Mouse (Mus musculus): Measurements from ENCODE around the gene Fam181a. TPM values are rescaled to one million over a fixed set of nuclear protein-coding genes. Genes with fewer than 3 reads are reported as not detected.

Fam181a gene
- polyA plus RNA-seq, 1 experiment from 2014 or later, result not detected

DNA sequence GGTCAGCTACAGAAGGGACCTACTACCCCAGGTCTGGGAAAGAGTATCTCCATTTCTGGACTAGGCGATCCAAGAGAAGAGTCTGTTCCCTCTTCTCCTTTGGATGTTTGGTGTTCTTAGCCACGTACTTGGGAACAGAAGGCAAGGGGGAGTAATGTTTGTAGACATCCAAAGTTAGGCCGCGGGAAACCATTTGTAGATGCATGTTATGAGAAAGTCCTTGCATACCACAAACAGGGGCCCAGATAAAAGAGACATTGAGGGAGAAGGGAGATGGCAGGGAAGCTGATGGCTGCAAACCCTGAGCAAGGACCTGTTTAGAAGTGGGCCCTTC lies 45.6 kb downstream of the Fam181a start:
- H3K4me2 ChIP-seq (ENCODE audit: low read length), result no peak overlapping the region
- no peak overlapping the region for H3K9ac ChIP-seq (ENCODE audit: low read length)
- no peaks in the 10 kb centered on the region for H3K27me3 ChIP-seq (replicated peaks; ENCODE audit: control insufficient read depth, insufficient read depth, low read length)
- H3K36me3 ChIP-seq (ENCODE audit: control insufficient read depth, insufficient read depth, low read length), result no peaks in the 10 kb centered on the region
- 85% methylated on average over 4 of the region's 4 CpGs for WGBS
- peak overlapping the region; percentile 80 for H3K27ac ChIP-seq (ENCODE audit: low read depth)
- no peak overlapping the region for H3K4me3 ChIP-seq (ENCODE audit: low read depth, low read length)
- DNase-seq (ENCODE audit: low spot score) (no peak), ATAC-seq (replicated peaks; ENCODE audit: low FRiP score, low TSS enrichment, low read depth) (no peak)
- no peaks in the 10 kb centered on the region for H3K4me1 ChIP-seq (replicated peaks; ENCODE audit: control insufficient read depth, insufficient read depth, low read length)
- no peaks in the 10 kb centered on the region for H3K9me3 ChIP-seq (ENCODE audit: control insufficient read depth, low read length)

DNA sequence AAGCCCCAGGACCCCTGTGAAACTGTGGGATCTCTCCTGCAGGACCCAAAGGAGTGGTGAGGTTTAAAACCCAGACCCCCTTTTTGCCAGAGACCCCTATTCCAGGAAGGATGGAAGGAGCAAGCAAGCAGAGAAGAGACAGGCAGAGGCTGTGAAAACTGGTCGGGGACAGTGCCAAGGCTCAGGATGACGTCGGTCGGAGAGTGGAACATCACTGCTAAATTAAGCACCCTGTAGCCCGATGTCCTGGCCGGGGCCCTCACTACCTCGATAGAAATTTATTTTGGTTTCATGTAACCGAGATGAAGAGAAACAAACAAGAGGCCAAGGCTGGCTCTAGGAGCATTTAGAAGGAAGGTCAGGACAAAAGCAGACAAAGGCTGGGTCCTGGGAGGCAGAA lies 47.4 kb downstream of the Fam181a start:
- WGBS, result 85% methylated on average over 8 of the region's 8 CpGs
- ATAC-seq (replicated peaks; ENCODE audit: low FRiP score, low TSS enrichment, low read depth) (no peak), DNase-seq (ENCODE audit: low spot score) (no peak)
- no peaks in the 10 kb centered on the region for H3K27me3 ChIP-seq (replicated peaks; ENCODE audit: control insufficient read depth, insufficient read depth, low read length)
- H3K36me3 ChIP-seq (ENCODE audit: control insufficient read depth, insufficient read depth, low read length), result no peaks in the 10 kb centered on the region
- no peak overlapping the region for H3K4me2 ChIP-seq (ENCODE audit: low read length)
- H3K9ac ChIP-seq (ENCODE audit: low read length), result no peak overlapping the region
- no peaks in the 10 kb centered on the region for H3K9me3 ChIP-seq (ENCODE audit: control insufficient read depth, low read length)
- H3K4me1 ChIP-seq (replicated peaks; ENCODE audit: control insufficient read depth, insufficient read depth, low read length), result no peaks in the 10 kb centered on the region
- H3K27ac ChIP-seq (ENCODE audit: low read depth), result no peak overlapping the region
- no peak overlapping the region for H3K4me3 ChIP-seq (ENCODE audit: low read depth, low read length)

DNA sequence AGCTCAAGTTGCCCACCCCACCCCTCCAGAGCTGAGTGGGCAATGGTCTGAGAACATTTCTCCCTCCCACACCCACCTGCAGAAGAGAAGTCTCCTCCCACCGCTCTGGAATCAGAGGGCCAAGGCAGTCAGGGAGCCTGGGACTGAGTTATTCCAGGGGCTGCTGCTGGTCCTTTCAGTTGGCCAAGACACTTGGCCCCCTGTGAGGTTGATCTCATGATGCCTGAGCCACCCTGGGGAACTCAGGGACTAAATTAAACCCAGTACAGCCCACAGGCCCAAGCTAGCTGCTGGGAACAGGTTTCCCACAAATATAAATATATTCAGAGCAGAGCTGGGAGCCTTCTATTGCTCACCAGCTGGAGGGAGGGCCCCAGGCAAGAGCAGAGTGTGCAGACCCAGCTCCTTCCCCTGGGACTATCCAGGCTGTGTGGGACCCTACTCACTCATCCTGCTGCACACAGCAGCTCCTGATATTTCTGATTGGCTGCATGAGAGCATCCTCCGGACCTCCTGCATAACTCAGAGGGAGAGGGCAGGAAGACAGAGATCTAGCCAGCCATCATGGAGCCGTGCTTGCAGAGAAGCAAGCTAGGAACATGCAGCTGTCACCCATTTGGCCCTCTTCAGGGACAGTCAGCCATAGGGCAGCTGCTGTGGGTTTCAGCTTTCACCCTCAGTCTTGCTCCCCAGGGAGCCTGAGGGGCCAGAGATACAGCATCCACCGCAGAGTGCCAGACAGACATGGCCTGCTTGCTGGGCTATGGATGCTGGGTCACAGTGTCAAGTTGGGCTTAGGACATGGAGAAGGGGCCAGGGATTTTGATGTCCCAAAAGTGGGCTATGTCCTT lies 48.4 kb downstream of the Fam181a start:
- no peak overlapping the region for H3K9ac ChIP-seq (ENCODE audit: low read length)

DNA sequence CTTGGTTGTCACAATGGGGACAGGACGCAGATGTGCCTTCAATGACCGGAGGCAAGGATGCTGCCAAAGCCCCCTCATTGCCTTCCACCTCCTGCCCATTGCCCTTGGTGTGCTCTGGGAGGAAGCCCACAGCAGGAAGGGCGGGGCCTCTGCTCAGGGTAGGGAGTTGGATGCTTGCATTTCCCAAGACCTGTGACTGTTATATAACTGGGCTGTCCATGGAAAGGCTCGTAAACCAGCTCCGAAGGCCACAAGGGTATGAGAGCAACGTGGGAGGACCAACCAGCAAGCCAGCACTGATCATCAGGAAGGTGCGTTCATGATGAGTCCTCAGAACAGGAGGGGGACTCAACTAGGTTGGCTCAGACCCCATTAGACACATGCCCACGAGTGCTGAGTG lies 50.0 kb downstream of the Fam181a start:
- Histone ChIP-seq H3K4me1 (replicated peaks; ENCODE audit: control insufficient read depth, insufficient read depth, low read length) (no peaks in the 10 kb centered on the region), H3K27ac (ENCODE audit: low read depth) (no peak overlapping the region), H3K9me3 (ENCODE audit: control insufficient read depth, low read length) (no peaks in the 10 kb centered on the region), H3K27me3 (replicated peaks; ENCODE audit: control insufficient read depth, insufficient read depth, low read length) (no peaks in the 10 kb centered on the region), H3K36me3 (ENCODE audit: control insufficient read depth, insufficient read depth, low read length) (no peaks in the 10 kb centered on the region), H3K4me3 (ENCODE audit: low read depth, low read length) (no peak overlapping the region), H3K4me2 (ENCODE audit: low read length) (no peak overlapping the region), H3K9ac (ENCODE audit: low read length) (no peak overlapping the region)
- ATAC-seq (replicated peaks; ENCODE audit: low FRiP score, low TSS enrichment, low read depth), result no peak
- DNase-seq (ENCODE audit: low spot score), result no peak
- 71% methylated on average over 8 of the region's 8 CpGs for WGBS

More for the DNA sequence above, 48.4 kb downstream of the Fam181a start:
- Histone ChIP-seq H3K36me3 (ENCODE audit: control insufficient read depth, insufficient read depth, low read length) (no peaks in the 10 kb centered on the region), H3K4me3 (ENCODE audit: low read depth, low read length) (no peak overlapping the region), H3K4me1 (replicated peaks; ENCODE audit: control insufficient read depth, insufficient read depth, low read length) (no peaks in the 10 kb centered on the region), H3K4me2 (ENCODE audit: low read length) (no peak overlapping the region), H3K9me3 (ENCODE audit: control insufficient read depth, low read length) (no peaks in the 10 kb centered on the region), H3K27me3 (replicated peaks; ENCODE audit: control insufficient read depth, insufficient read depth, low read length) (no peaks in the 10 kb centered on the region), H3K27ac (ENCODE audit: low read depth) (no peak overlapping the region)
- WGBS, result 53% methylated on average over 4 of the region's 4 CpGs
- DNase-seq (ENCODE audit: low spot score), result no peak
- no peak for ATAC-seq (replicated peaks; ENCODE audit: low FRiP score, low TSS enrichment, low read depth)

DNA sequence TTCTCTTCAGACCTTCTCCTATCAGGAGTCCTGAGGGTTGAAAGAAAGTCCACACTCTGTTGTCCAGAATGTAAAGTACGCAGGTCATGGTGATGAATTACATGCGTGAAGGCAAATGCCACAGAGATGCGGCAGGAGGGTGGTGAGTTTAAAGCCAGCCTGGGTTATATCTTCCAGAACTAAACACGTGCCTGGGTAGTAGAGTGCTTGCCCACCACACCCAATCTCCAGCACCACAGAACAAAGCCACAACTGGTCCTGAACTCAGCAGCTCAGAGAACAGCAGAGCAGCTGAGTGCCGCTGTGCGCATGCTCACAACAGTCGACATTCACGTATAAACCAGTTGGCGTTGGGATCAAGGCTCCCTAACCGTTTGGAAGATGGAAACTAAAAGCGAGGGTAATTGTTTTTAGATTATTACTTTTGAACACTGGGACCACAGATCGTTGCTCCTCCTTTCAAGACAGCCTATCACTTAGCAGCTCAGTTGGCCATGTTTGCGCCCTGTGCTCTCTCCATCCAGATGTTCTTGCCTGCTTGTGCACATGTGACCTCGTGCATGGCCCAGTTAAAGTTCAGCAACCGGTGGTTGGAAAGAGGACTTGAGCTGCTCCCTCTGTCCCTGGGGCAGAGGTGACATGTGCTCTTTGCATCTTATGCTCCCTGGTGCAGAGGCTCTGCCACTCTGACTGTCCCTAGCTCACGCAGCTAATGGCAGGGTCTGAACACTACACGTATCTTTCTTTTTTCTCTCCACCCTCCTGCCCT lies 50.9 kb downstream of the Fam181a start:
- DNase-seq (ENCODE audit: low spot score) (no peak), ATAC-seq (replicated peaks; ENCODE audit: low FRiP score, low TSS enrichment, low read depth) (no peak)
- Histone ChIP-seq H3K9me3 (ENCODE audit: control insufficient read depth, low read length) (no peaks in the 10 kb centered on the region), H3K36me3 (ENCODE audit: control insufficient read depth, insufficient read depth, low read length) (no peaks in the 10 kb centered on the region), H3K27me3 (replicated peaks; ENCODE audit: control insufficient read depth, insufficient read depth, low read length) (no peaks in the 10 kb centered on the region), H3K4me3 (ENCODE audit: low read depth, low read length) (no peak overlapping the region), H3K4me2 (ENCODE audit: low read length) (no peak overlapping the region), H3K4me1 (replicated peaks; ENCODE audit: control insufficient read depth, insufficient read depth, low read length) (no peaks in the 10 kb centered on the region), H3K27ac (ENCODE audit: low read depth) (no peak overlapping the region), H3K9ac (ENCODE audit: low read length) (no peak overlapping the region)
- WGBS, result 85% methylated on average over 17 of the region's 17 CpGs

DNA sequence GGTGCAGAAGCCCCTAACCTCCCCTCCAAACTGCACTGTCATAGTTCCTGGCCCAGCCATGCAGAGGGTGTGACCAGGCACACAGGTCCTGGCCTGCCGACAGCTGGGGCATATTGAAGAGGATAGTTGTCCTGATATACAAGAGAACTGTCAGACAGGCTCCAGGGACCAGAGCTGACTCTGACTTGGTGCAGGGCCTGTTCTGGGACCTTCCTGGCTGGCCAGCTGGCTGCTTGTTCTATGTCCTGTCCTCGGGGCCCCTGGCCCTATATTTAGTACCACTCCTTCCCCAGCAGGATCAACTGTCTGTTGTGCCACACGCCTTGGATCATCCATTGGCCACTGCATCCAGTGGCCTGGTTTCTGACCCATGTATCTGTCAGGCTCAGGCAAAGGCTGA lies 51.6 kb downstream of the Fam181a start:
- Histone ChIP-seq H3K4me2 (ENCODE audit: low read length) (no peak overlapping the region), H3K27ac (ENCODE audit: low read depth) (no peak overlapping the region), H3K4me3 (ENCODE audit: low read depth, low read length) (no peak overlapping the region), H3K36me3 (ENCODE audit: control insufficient read depth, insufficient read depth, low read length) (no peaks in the 10 kb centered on the region), H3K9ac (ENCODE audit: low read length) (no peak overlapping the region), H3K9me3 (ENCODE audit: control insufficient read depth, low read length) (no peaks in the 10 kb centered on the region), H3K4me1 (replicated peaks; ENCODE audit: control insufficient read depth, insufficient read depth, low read length) (no peaks in the 10 kb centered on the region), H3K27me3 (replicated peaks; ENCODE audit: control insufficient read depth, insufficient read depth, low read length) (no peaks in the 10 kb centered on the region)
- DNase-seq (ENCODE audit: low spot score), result no peak
- WGBS, result 74% methylated on average over 3 of the region's 3 CpGs
- no peak for ATAC-seq (replicated peaks; ENCODE audit: low FRiP score, low TSS enrichment, low read depth)

Other genes starting within 250 kb of the Fam181a start
- gene Prima1, start 68.8 kb upstream of the Fam181a start, polyA plus RNA-seq (2014; fragmentation: Nextera tagmentation; extraction: Ambion mirVana), result 1.8 and 2.7 TPM in 2 replicates
- 24.1 and 24.6 TPM in 2 replicates for gene Asb2, start 45.0 kb downstream of the Fam181a start, polyA plus RNA-seq (2014; fragmentation: Nextera tagmentation; extraction: Ambion mirVana)
- 5.6 and 8.1 TPM in 2 replicates for gene Otub2, start 77.7 kb downstream of the Fam181a start, polyA plus RNA-seq (2014; fragmentation: Nextera tagmentation; extraction: Ambion mirVana)
- gene 9330161L09Rik, start 96.8 kb downstream of the Fam181a start, polyA plus RNA-seq (2014; fragmentation: Nextera tagmentation; extraction: Ambion mirVana), result 0.24 and 0.67 TPM in 2 replicates
- 84.0 and 90.1 TPM in 2 replicates for gene Ddx24, start 114.9 kb downstream of the Fam181a start, polyA plus RNA-seq (2014; fragmentation: Nextera tagmentation; extraction: Ambion mirVana)
- 37.9 and 42.5 TPM in 2 replicates for gene Ifi27, start 123.2 kb downstream of the Fam181a start, polyA plus RNA-seq (2014; fragmentation: Nextera tagmentation; extraction: Ambion mirVana)
- 16.4 and 23.2 TPM in 2 replicates for gene Ifi27l2a, start 132.7 kb downstream of the Fam181a start, polyA plus RNA-seq (2014; fragmentation: Nextera tagmentation; extraction: Ambion mirVana)
- 6.5 and 8.5 TPM in 2 replicates for gene Ifi27l2b, start 146.2 kb downstream of the Fam181a start, polyA plus RNA-seq (2014; fragmentation: Nextera tagmentation; extraction: Ambion mirVana)
- 1.2 and 1.8 TPM in 2 replicates for gene Ppp4r4, start 221.3 kb downstream of the Fam181a start, polyA plus RNA-seq (2014; fragmentation: Nextera tagmentation; extraction: Ambion mirVana)

Data from intestine, embryonic 14.5 days (tissue).